Mouse (Mus musculus) neural tube, embryonic 13.5 days (tissue): ENCODE results near the gene H3f3b. TPM values are rescaled to one million over a fixed set of nuclear protein-coding genes. Genes with fewer than 3 reads are reported as not detected.

Experiments used
- ATAC-seq: fragments of 200-750 bp; cut with Nextera tagmentation; 2 replicates; pipeline ENCODE4 v1.8.0; 2017; ENCODE audit warnings: low read depth, mild to moderate bottlenecking, moderate TSS enrichment, moderate library complexity
- H3K27ac ChIP-seq: fragments of 300-500 bp; sonication (generic); replicated peaks from 2 replicates; pipeline ENCODE4 v1.5.1; 2015; ENCODE audit warnings: moderate library complexity, mild to moderate bottlenecking, inconsistent platforms
- H3K27me3 ChIP-seq: fragments of 300-500 bp; sonication (generic); 2 replicates; pipeline ENCODE4 v1.6.1; 2015; ENCODE audit warnings: mild to moderate bottlenecking, inconsistent platforms
- H3K36me3 ChIP-seq: fragments of 300-500 bp; sonication (generic); 2 replicates; pipeline ENCODE4 v1.6.1; 2015; ENCODE audit warnings: mild to moderate bottlenecking, inconsistent platforms
- H3K4me1 ChIP-seq: fragments of 300-500 bp; sonication (generic); replicated peaks from 2 replicates; pipeline ENCODE4 v1.6.1; 2015; ENCODE audit warnings: inconsistent platforms
- H3K4me2 ChIP-seq: fragments of 300-500 bp; sonication (generic); 2 replicates; pipeline ENCODE4 v1.6.1; 2015; ENCODE audit warnings: inconsistent platforms, mild to moderate bottlenecking, moderate library complexity
- H3K4me3 ChIP-seq: fragments of 300-500 bp; sonication (generic); 2 replicates; pipeline ENCODE4 v1.5.1; 2015; ENCODE audit warnings: mild to moderate bottlenecking, inconsistent platforms
- H3K9ac ChIP-seq: fragments of 300-500 bp; sonication (generic); 2 replicates; pipeline ENCODE4 v1.6.1; 2015; ENCODE audit warnings: moderate library complexity, mild to moderate bottlenecking, inconsistent platforms
- H3K9me3 ChIP-seq: fragments of 300-500 bp; sonication (generic); 2 replicates; pipeline ENCODE4 v1.6.1; 2016; ENCODE audit warnings: inconsistent platforms
- WGBS: fragments of 180-500 bp; shearing (Covaris S2); methylation state at CpG from one replicate; pipeline ENCODE4 v1.1.7; 2015; 5-methylcytosine and 5-hydroxymethylcytosine counted together
- polyA plus RNA-seq: library from polyadenylated mRNA; unstranded; fragments of >200 nt; fragmentation: Nextera tagmentation; extraction: Ambion mirVana; gene quantifications from 2 replicates; pipeline ENCODE4 v1.2.1, GENCODE M21; 2015

H3f3b gene
- polyA plus RNA-seq, 1 experiment from 2014 or later, result 2,165 TPM

DNA sequence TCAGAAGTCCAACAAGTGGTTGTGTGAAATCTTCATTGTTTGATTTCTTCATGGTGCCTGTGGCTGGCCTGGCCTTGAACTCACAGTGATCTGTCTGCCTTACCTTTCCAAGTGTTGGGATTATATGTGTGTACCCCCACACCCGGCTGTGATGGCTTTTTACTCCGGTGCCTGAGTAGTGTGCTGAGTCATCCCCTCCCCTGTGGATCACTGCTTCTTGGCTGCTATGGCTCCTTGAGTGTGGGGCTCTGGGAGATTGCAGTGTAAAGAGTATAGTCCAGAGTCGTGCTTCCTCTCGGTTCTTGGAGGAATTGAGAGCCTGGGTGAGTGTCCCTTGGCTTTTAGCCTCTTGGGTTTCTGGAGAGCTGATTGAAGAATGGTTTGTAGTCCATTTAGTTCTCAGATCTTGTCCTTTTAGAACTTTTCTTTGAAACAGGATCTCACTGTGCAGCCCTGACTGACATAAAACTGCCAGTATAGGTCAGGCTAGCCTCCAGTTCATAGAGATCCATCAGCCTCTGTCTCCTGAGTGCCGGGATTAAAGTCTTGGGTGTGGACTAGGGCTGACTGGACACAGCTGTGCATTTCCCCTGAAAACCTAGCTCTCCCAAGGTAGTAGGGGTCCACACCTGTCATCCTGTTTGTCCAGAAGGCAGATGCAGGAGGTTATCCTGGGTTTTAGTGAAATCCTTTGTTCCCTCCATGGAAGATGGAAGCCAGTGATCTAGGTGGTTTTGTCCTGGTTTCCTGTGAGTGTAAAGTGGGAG lies 14.8 kb upstream of the H3f3b start:
- Histone ChIP-seq H3K9ac (no peak overlapping the region), H3K4me1 (no peaks in the 10 kb centered on the region), H3K27me3 (no peaks in the 10 kb centered on the region), H3K36me3 (peaks cover 62% of the 10 kb centered on the region), H3K4me2 (no peak overlapping the region), H3K9me3 (no peaks in the 10 kb centered on the region), H3K27ac (no peak overlapping the region), H3K4me3 (no peak overlapping the region)
- 81% methylated on average over 5 of the region's 5 CpGs for WGBS
- no peak for ATAC-seq

DNA sequence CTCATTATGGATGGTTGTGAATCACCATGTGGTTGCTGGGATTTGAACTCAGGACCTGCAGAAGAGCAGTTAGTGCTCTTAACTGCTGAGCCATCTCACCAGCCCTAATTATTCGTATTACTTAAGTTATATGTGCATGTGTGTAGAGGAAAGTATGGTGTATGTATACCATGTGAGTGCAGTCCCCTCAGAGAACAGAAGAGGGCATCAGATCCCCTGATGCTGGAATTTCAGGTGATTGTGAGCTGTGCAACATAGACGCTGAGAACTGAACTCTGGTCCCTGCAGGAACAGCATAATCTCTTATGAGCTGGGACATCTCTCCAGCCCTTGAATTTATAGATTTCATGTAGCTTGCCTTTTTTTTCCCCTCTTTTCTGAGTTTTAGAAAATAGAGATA lies 14.1 kb upstream of the H3f3b start:
- no peak for ATAC-seq
- Histone ChIP-seq H3K9me3 (no peaks in the 10 kb centered on the region), H3K9ac (no peak overlapping the region), H3K4me3 (no peak overlapping the region), H3K27me3 (no peaks in the 10 kb centered on the region), H3K36me3 (peaks cover 55% of the 10 kb centered on the region), H3K27ac (no peak overlapping the region), H3K4me1 (no peaks in the 10 kb centered on the region), H3K4me2 (no peak overlapping the region)
- WGBS, result 99% methylated on average over 2 of the region's 2 CpGs

DNA sequence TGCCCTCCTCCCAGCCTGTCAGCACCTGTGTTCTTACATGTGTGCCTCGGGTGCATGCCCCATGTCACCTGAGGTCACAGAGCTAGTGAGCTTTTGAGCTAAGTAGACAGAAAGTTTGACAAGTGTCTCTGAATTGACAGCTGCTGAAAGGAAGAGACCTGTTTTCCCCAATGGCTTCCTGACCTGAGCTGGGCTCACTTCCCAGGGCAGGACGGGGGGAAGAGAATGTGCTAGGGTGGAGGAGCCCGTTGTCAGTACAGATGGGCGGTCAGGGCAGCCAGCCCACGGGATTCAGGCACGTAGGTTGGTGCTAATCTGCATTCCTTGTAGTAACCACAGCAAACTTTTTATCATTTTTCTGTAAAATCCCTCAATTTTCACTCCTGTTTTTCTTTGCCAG lies 12.8 kb upstream of the H3f3b start:
- Histone ChIP-seq H3K4me1 (no peaks in the 10 kb centered on the region), H3K27ac (no peak overlapping the region), H3K9ac (no peak overlapping the region), H3K36me3 (peaks cover 46% of the 10 kb centered on the region), H3K4me2 (no peak overlapping the region), H3K9me3 (no peaks in the 10 kb centered on the region), H3K27me3 (no peaks in the 10 kb centered on the region), H3K4me3 (no peak overlapping the region)
- no peak for ATAC-seq
- 93% methylated on average over 6 of the region's 6 CpGs for WGBS

DNA sequence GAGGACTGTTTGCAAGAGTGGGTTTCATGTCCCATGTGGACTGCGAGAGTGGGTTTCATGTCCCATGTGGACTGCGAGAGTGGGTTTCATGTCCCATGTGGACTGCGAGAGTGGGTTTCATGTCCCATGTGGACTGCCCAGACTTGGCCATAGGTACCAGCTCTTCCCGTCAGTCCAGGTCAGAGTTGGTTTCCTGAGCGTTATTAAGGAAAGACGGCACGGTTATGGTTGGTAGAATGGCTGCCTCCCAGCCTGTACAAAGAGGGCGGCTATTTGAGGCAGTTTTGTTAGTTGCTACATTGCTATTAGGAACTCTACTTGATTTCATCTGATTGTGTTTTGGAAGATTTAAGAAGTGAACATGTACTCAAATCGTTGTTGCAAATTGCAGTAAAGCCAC lies 10.1 kb upstream of the H3f3b start:
- H3K4me1 ChIP-seq, result peaks cover 2% of the 10 kb centered on the region
- H3K4me3 ChIP-seq, result no peak overlapping the region
- H3K4me2 ChIP-seq, result no peak overlapping the region
- H3K9ac ChIP-seq, result no peak overlapping the region
- no peak overlapping the region for H3K27ac ChIP-seq
- 90% methylated on average over 9 of the region's 9 CpGs for WGBS
- H3K9me3 ChIP-seq, result no peaks in the 10 kb centered on the region
- ATAC-seq, result no peak
- H3K27me3 ChIP-seq, result no peaks in the 10 kb centered on the region
- H3K36me3 ChIP-seq, result peaks cover 43% of the 10 kb centered on the region

DNA sequence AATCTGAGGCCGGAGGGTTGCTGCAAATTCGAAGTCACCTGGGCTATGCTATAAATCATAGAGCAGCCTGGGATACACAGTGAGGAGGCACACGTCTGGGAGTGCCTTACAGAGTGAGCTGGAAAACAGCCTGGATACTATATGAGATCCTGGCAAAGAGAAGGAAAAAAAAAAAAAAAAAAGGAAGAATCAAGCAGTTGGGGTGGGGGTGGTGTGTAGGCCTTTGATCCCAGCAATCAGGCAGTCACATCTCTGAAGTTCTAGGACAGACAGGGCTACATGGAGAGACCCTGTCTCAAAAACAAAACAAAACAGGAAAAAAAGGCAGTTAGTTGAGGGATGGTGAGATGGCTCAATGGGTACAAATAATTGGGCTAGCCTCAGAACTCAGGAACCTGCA lies 8.9 kb upstream of the H3f3b start:
- no peak overlapping the region for H3K9ac ChIP-seq
- H3K4me3 ChIP-seq, result no peak overlapping the region
- no peak overlapping the region for H3K27ac ChIP-seq
- H3K9me3 ChIP-seq, result no peaks in the 10 kb centered on the region
- peaks cover 14% of the 10 kb centered on the region for H3K4me1 ChIP-seq
- H3K36me3 ChIP-seq, result peaks cover 34% of the 10 kb centered on the region
- no peak overlapping the region for H3K4me2 ChIP-seq
- 77% methylated on average over 3 of the region's 3 CpGs for WGBS
- ATAC-seq, result no peak
- H3K27me3 ChIP-seq, result no peaks in the 10 kb centered on the region

DNA sequence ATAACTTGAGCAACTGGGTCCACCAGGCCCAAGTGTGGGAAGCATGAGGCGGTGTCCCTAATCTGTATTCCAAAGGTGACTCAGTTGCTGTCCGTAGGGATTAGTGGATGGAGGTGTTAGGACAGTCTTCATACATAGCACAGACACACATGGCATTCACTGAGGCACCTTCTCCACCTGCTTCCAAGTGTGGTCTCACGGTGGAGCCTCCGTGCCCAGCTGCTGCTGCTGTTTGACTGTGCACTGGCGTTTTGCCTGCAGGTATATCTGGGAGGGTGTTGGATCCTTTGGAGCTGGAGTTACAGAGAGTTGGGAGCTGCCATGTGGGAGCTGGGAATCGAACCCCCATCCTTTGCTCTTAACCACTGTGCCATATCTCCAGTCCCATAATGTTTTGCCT lies 6.8 kb upstream of the H3f3b start:
- Histone ChIP-seq H3K27ac (no peak overlapping the region), H3K36me3 (peaks cover 18% of the 10 kb centered on the region), H3K4me2 (no peak overlapping the region), H3K27me3 (no peaks in the 10 kb centered on the region), H3K4me3 (no peak overlapping the region), H3K9me3 (no peaks in the 10 kb centered on the region), H3K4me1 (peaks cover 25% of the 10 kb centered on the region), H3K9ac (no peak overlapping the region)
- 93% methylated on average over 6 of the region's 6 CpGs for WGBS
- ATAC-seq, result no peak

DNA sequence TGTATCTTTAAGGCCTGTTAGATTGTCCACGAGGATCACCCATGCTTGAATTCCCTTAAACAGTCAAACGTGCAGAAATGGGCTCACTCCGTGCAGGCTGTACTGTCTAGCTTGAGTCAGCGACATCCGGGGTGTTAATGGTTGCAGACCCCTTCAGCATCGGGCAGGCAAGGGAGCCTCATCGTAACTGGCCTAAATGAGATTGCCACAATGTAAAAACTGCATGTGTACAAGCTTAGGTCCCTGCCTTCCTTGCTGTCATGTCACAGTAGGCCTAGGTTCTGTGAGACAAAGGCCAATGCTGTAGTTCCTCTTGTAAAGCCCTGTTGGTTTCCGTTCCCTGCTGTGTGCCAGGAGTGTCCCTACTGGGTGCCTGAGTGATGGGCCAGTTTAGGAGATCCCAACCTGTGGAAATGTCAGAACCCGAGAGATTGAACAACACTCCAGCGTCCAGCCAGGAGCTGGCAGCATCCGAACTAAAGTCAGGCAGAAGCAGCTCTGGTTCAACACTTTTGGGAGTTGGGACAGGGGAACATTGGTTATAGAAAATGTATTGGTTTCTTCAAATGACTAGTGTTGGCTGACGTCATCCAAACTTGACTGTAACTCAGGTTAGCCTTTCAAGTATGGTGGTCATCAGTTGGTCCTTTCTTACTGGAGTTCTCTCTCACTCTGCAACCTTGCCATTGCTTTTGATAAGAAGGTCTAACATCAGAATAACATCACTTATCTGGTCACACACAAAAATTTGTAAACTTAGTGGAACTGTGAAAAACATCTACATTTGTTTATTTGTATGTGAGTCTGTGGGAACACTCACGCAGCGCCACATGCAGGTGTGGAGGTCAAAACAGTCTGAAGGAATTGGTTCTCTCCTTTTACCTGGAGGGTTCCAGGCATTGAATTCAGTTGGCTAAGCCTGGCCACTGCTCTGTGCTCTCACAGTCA lies 3.4 kb upstream of the H3f3b start:
- 24% methylated on average over 14 of the region's 14 CpGs for WGBS
- H3K9me3 ChIP-seq, result no peaks in the 10 kb centered on the region
- H3K27me3 ChIP-seq, result no peaks in the 10 kb centered on the region
- H3K4me2 ChIP-seq, result peak overlapping the region; percentile 81
- 0 out of 2 replicates have a peak, but pooled peaks cover 6% of the 10 kb centered on the region for H3K36me3 ChIP-seq
- H3K4me3 ChIP-seq, result peak overlapping the region; percentile 70
- H3K27ac ChIP-seq, result peak overlapping the region; percentile 100
- peak; percentile 37 for ATAC-seq
- H3K4me1 ChIP-seq, result peaks cover 28% of the 10 kb centered on the region
- peak overlapping the region; percentile 93 for H3K9ac ChIP-seq

DNA sequence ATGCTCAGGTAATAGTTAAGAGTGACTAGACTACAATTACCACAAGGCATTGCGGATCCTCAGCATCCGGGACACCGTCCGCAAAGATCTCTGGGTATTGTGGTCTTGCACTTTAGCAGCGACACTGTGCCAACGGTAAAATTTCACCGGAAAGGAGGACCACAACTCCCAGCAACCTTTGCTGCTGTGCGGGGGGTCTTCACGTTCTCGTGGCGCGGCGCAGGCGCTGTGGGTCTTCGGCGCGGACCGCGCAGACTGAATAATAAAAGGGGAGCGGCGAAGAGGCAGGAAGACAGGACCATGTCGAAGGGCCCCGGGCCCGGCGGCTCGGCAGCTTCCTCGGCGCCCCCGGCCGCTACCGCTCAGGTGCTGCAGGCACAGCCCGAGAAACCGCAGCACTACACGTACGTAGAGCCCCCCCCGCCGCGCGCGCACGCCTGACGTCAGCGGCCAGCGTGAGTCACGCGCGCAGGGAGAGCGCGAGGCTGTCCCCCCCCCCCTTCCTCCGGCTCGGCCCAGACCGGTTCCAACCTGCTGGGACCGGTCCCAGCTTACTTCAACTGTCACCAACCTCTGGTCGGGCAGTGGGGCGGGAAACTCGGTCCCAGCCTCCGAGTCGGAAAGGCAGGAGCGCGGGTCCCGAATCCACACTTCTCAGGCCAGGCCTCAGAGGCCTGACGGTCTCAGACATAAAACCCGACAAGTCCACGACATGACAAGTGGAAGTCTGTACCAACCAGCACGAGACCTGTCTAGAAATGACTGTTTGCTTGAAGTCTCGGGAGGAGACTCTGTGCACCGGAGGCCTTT lies 2.5 kb upstream of the H3f3b start, which contains the start of gene Unk:
TSS of gene Unk (plus strand) at position 235 of the 810 bp plus-strand sequence.
- Histone ChIP-seq H3K27me3 (no peaks in the 10 kb centered on the region), H3K27ac (peak within 1 kb of the TSS; percentile 100), H3K36me3 (0 out of 2 replicates have a peak, but pooled peaks cover 6% of the 10 kb centered on the region), H3K4me3 (peak within 1 kb of the TSS; percentile 70), H3K9me3 (no peaks in the 10 kb centered on the region), H3K4me2 (peak within 1 kb of the TSS; percentile 81), H3K9ac (peak within 1 kb of the TSS; percentile 93), H3K4me1 (peaks cover 28% of the 10 kb centered on the region)
- ATAC-seq, result peak; percentile 95
- under 1% methylated on average over 53 of the region's 67 CpGs for WGBS

DNA sequence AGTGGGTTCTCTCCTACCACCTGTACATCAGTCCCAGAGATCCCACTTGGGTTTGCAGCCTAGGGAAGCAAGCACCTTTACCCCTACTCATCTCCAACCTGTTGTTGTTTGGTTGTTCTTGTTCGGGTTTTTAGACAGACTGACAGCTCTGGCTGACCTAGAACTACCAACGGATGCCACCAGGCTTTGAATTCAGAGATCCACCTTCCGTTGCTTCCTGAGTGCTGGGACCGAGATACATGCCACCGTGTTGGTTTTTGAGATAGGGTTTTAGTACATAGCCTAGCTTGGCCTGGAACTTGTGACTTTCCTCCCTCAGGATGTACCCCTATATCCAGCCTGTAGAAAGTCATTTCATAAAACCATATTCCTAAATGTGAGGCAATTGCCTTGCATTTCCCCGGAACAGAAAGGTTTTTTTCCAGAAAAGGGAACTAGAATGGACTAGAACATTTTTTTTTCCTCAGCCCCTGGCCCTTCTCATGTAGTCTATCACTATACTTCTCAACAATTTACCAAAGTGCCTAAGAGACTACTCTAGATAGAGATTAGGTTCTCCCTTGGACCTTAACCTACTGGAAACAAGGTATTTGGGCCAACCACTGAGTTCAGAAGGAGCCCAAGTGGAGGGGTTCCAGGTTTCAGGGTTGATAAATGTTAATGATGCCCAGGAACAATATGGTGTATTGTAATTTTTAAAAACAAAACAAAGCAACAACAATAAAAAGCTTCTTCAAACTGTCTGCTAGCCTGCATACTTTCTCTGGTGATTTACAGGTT lies 1.5 kb upstream of the H3f3b start:
- peak overlapping the region; percentile 68 for H3K9ac ChIP-seq
- 79% methylated on average over 6 of the region's 6 CpGs for WGBS
- no peaks in the 10 kb centered on the region for H3K27me3 ChIP-seq
- peak overlapping the region; percentile 70 for H3K4me3 ChIP-seq
- H3K4me1 ChIP-seq, result peaks cover 28% of the 10 kb centered on the region
- H3K27ac ChIP-seq, result 0 out of 2 replicates have a peak overlapping the region, but pooled peaks have one; percentile 49
- peak overlapping the region; percentile 81 for H3K4me2 ChIP-seq
- H3K9me3 ChIP-seq, result no peaks in the 10 kb centered on the region
- no peaks in the 10 kb centered on the region for H3K36me3 ChIP-seq
- no peak for ATAC-seq

DNA sequence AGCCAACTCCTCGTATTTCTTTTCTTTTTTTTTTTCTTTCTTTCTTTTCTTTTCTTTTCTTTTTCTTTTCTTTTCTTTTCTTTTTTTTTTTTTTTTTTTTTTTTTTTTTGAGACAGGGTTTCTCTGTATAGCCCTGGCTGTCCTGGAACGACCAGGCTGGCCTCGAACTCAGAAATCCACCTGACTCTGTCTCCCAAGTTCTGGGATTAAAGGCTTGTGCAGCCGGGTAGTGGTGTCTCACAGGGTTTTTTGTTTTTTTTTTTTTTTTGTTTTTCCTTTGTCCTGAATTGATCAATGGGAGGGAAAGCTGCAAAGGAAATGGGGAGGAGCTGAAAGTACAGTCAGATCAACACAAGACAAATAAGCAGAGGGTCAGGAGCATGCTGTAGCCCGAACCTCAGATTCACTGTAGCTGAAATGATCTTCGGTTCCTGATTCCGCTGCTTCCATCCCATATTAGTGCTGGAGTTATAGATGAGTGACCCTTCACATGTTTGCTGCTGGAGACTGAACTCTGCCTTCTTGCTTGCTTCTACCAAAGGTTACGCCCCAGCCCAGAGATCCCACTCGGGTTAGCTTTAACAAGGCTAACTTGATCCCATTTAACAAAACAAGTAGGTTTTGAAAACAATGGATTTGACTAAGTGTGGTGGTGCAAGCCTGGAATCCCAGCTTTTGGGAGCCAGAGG lies 559 bp upstream of the H3f3b start:
- Histone ChIP-seq H3K27ac (no peak overlapping the region), H3K9ac (no peak overlapping the region), H3K4me2 (no peak overlapping the region), H3K4me1 (peaks cover 28% of the 10 kb centered on the region), H3K36me3 (peaks cover 4% of the 10 kb centered on the region; the same call in 1 of the 2 replicates), H3K9me3 (no peaks in the 10 kb centered on the region), H3K4me3 (no peak overlapping the region), H3K27me3 (no peaks in the 10 kb centered on the region)
- no peak for ATAC-seq
- WGBS, result 82% methylated on average over 9 of the region's 9 CpGs
